Mouse (Mus musculus) neural tube, embryonic 11.5 days (tissue): ENCODE measurements around the gene Wfs1. TPM values are rescaled to one million over a fixed set of nuclear protein-coding genes. Genes with fewer than 3 reads are reported as not detected.
"Not testable (repeated sequence)": the region's sequence is repeated elsewhere in the genome, so short reads cannot be mapped to it uniquely, and the experiment has no call there.

Source experiments
- ATAC-seq: fragments of 200-750 bp; cut with Nextera tagmentation; 2 replicates; pipeline ENCODE4 v1.8.0; 2017; ENCODE audit warnings: moderate number of reproducible peaks, mild to moderate bottlenecking, moderate TSS enrichment, moderate library complexity; ENCODE audit not compliant: insufficient read depth, low FRiP score, low TSS enrichment
- DNase-seq: peaks from one replicate; pipeline ENCODE4 v3.0.0-alpha.2; 2015; ENCODE audit warnings: low spot score
- H3K27ac ChIP-seq: fragments of 300-500 bp; sonication (generic); 2 replicates; pipeline ENCODE4 v1.5.1; 2014; ENCODE audit warnings: low read depth, mild to moderate bottlenecking, low read length
- H3K27me3 ChIP-seq: fragments of 300-500 bp; sonication (generic); 2 replicates; pipeline ENCODE4 v1.6.1; 2014; ENCODE audit warnings: mild to moderate bottlenecking, low read length, mixed read lengths; ENCODE audit not compliant: control insufficient read depth, insufficient read depth
- H3K36me3 ChIP-seq: fragments of 300-500 bp; sonication (generic); 2 replicates; pipeline ENCODE4 v1.6.1; 2014; ENCODE audit warnings: mild to moderate bottlenecking, low read length, moderate library complexity, mixed read lengths; ENCODE audit not compliant: control insufficient read depth, insufficient read depth
- H3K4me1 ChIP-seq: fragments of 300-500 bp; sonication (generic); 2 replicates; pipeline ENCODE4 v1.6.1; 2014; ENCODE audit warnings: low read length, mixed read lengths; ENCODE audit not compliant: control insufficient read depth, insufficient read depth
- H3K4me2 ChIP-seq: fragments of 300-500 bp; sonication (generic); 2 replicates; pipeline ENCODE4 v1.6.1; 2014; ENCODE audit warnings: low read depth, mild to moderate bottlenecking, moderate library complexity
- H3K4me3 ChIP-seq: fragments of 300-500 bp; sonication (generic); 2 replicates; pipeline ENCODE4 v1.5.1; 2014; ENCODE audit warnings: low read depth, low read length
- H3K9ac ChIP-seq: fragments of 300-500 bp; sonication (generic); 2 replicates; pipeline ENCODE4 v1.6.1; 2014; ENCODE audit warnings: mild to moderate bottlenecking, low read length
- H3K9me3 ChIP-seq: fragments of 300-500 bp; sonication (generic); 2 replicates; pipeline ENCODE4 v1.6.1; 2016; ENCODE audit warnings: low read length; ENCODE audit not compliant: control insufficient read depth
- WGBS: fragments of 180-500 bp; shearing (Covaris S2); extraction: QIAGEN DNeasy Blood & Tissue Kit; methylation state at CpG from one replicate; pipeline ENCODE4 v1.1.7; 2014; 5-methylcytosine and 5-hydroxymethylcytosine counted together
- polyA plus RNA-seq: library from polyadenylated mRNA; unstranded; fragments of >200 nt; fragmentation: Nextera tagmentation; extraction: Ambion mirVana; gene quantifications from 2 replicates; pipeline ENCODE4 v1.2.1, GENCODE M21; 2014

Wfs1 gene
- polyA plus RNA-seq, 1 experiment from 2014 or later: 8.9 TPM

DNA sequence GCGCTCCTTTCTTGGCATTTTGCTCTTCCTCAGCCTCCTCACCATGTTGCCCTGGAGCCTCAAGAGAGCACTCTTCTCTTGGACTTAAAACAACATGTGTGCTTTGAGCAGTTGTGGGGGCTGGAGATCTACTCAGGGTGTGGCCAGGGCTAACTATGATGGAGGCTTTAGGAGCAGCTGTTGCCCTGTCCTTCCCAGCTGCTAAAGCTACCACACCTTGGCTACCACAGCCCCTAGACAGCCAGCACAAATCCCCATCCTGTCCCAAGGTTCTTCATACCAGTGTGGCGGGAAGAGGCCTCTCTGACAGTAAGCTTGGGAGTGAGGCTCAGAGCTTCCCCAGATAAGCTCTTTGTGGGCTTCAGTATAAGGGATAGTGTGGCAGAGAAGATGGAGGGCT lies 43.3 kb downstream of the Wfs1 start:
- H3K9ac ChIP-seq: no peak overlapping the region
- no peak overlapping the region for H3K27ac ChIP-seq

DNA sequence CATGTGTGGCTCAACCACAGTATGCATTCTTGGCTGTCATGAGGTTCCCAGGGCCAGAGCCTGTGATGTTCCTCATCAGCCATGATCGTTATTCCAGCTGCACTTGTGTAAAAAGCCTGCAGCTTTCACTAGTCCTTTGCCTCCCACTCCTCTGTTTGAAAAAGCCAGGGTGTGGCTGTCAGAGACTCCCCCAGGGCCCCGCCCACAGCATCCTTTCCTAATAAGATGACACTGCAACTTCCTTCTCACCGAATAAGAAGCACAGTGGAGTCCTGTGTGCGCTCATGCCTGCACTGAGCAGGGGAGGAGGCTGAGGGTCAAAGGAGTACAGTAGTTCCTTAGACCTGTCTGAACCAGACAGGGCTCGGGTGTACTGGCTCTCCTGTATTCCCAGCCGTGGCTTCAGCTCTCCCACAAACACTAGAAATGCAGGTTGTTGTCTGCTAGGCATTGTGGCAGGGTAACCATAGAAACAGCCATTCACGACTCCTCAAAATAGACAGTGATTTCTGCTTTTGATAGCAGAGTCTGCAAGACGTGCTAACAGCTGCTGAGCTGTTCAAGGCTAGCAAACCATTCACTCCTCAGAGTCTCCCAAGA lies 43.8 kb downstream of the Wfs1 start:
- H3K27me3 ChIP-seq: no peaks in the 10 kb centered on the region
- DNase-seq (no peak), ATAC-seq (no peak)
- H3K4me2 ChIP-seq: no peak overlapping the region
- no peak overlapping the region for H3K4me3 ChIP-seq
- H3K36me3 ChIP-seq: no peaks in the 10 kb centered on the region
- H3K4me1 ChIP-seq: 0 out of 2 replicates have a peak, but pooled peaks cover 2% of the 10 kb centered on the region
- H3K9ac ChIP-seq: no peak overlapping the region
- H3K27ac ChIP-seq: no peak overlapping the region
- no peaks in the 10 kb centered on the region for H3K9me3 ChIP-seq
- 52% methylated on average over 8 of the region's 8 CpGs for WGBS

More for the DNA sequence above, 43.3 kb downstream of the Wfs1 start:
- no peak for ATAC-seq
- Histone ChIP-seq H3K36me3 (no peaks in the 10 kb centered on the region), H3K9me3 (no peaks in the 10 kb centered on the region), H3K4me3 (no peak overlapping the region), H3K27me3 (no peaks in the 10 kb centered on the region), H3K4me2 (no peak overlapping the region), H3K4me1 (0 out of 2 replicates have a peak, but pooled peaks cover 2% of the 10 kb centered on the region)
- WGBS: 81% methylated on average over 2 of the region's 2 CpGs
- no peak for DNase-seq

DNA sequence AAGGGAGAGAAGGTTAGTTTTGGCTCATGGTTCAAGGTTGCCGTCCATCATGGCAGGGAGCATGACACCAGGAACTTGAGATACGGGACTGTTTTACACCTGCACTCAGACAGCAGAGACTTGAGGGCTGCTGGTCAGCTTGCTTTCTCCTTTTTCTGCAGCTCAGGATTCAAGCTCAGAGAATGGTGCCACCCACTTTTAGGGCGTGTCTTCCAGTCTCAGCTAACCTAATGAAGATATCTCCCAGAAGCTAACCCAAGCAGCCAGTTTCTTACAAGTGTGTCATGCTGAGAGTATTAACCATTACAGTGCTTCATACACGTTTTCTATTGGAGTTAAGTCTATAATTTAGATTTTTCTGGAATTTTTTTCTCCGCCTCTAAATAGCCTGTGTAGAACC lies 44.5 kb downstream of the Wfs1 start:
- Histone ChIP-seq H3K36me3 (no peaks in the 10 kb centered on the region), H3K9me3 (no peaks in the 10 kb centered on the region), H3K27me3 (no peaks in the 10 kb centered on the region), H3K27ac (no peak overlapping the region), H3K4me3 (no peak overlapping the region), H3K9ac (no peak overlapping the region), H3K4me2 (no peak overlapping the region), H3K4me1 (0 out of 2 replicates have a peak, but pooled peaks cover 2% of the 10 kb centered on the region)
- DNase-seq: no peak
- 63% methylated on average over 5 of the region's 5 CpGs for WGBS
- ATAC-seq: no peak

- WGBS: 87% methylated on average over 2 of the region's 2 CpGs
- H3K27ac ChIP-seq: no peak overlapping the region
- no peak overlapping the region for H3K9ac ChIP-seq
- H3K4me1 ChIP-seq: 0 out of 2 replicates have a peak, but pooled peaks cover 2% of the 10 kb centered on the region
- H3K4me2 ChIP-seq: no peak overlapping the region
- H3K9me3 ChIP-seq: no peaks in the 10 kb centered on the region
- H3K27me3 ChIP-seq: no peaks in the 10 kb centered on the region
- no peak for ATAC-seq
- DNase-seq: no peak
- no peaks in the 10 kb centered on the region for H3K36me3 ChIP-seq
- H3K4me3 ChIP-seq: no peak overlapping the region
Observed at GRCm38 (mm10) chr5:36942446-36942845, 46.6 kb downstream of the Wfs1 start.

GRCm38 (mm10) chr5:36938991-36939390 lies 50.0 kb downstream of the Wfs1 start:
- not testable (repeated sequence) for H3K9ac ChIP-seq, H3K4me3 ChIP-seq, DNase-seq, H3K4me2 ChIP-seq, H3K27me3 ChIP-seq, ATAC-seq, H3K4me1 ChIP-seq, H3K9me3 ChIP-seq, H3K27ac ChIP-seq, H3K36me3 ChIP-seq
- 82% methylated on average over 2 of the region's 2 CpGs for WGBS

DNA sequence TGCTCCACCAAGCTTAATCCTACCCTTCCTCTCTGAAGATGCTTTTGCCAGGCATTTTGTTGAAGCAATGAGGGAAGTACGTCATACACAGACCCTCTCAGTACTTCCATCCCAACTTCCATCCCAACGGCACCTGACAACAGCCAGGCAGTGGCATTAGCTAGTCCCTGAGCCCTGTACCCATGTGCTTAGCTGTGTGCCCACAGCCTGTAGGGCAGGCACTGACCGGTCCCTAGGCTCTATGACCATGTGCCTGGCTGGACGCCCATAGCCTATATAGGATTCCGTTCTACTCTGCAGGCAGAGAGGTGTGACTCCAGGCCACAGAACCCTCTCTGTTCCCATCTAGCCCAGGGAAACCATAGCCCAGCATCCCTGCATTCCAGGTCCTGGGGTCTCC lies 51.0 kb downstream of the Wfs1 start:
- Histone ChIP-seq H3K4me3 (no peak overlapping the region), H3K4me2 (no peak overlapping the region), H3K9me3 (no peaks in the 10 kb centered on the region), H3K36me3 (no peaks in the 10 kb centered on the region), H3K9ac (no peak overlapping the region), H3K27me3 (no peaks in the 10 kb centered on the region), H3K4me1 (no peaks in the 10 kb centered on the region), H3K27ac (no peak overlapping the region)
- DNase-seq (no peak), ATAC-seq (no peak)
- 93% methylated on average over 5 of the region's 5 CpGs for WGBS

DNA sequence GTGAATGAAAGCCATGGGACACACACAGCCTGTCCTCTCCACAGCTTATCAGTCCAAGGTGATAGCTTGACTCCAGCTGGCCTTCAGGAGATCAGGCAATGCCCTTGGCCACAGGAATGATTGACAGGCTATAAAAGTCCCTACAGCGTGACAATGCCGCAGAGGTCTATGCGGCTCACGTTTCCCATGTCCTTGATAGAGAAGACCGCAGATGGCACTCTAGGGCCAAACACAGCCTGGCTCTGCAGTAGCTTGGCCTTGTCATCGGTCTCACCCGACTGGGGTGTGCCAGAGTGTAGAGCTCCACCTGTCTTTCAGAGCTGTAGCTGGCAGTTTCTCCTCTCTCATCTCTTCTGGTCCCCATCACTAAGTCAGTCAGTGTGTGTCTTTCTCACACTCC lies 52.5 kb downstream of the Wfs1 start:
- Histone ChIP-seq H3K9me3 (no peaks in the 10 kb centered on the region), H3K4me1 (no peaks in the 10 kb centered on the region), H3K9ac (no peak overlapping the region), H3K4me2 (no peak overlapping the region), H3K27ac (no peak overlapping the region), H3K27me3 (no peaks in the 10 kb centered on the region), H3K4me3 (no peak overlapping the region), H3K36me3 (no peaks in the 10 kb centered on the region)
- DNase-seq: no peak
- no peak for ATAC-seq
- WGBS: 74% methylated on average over 7 of the region's 7 CpGs

DNA sequence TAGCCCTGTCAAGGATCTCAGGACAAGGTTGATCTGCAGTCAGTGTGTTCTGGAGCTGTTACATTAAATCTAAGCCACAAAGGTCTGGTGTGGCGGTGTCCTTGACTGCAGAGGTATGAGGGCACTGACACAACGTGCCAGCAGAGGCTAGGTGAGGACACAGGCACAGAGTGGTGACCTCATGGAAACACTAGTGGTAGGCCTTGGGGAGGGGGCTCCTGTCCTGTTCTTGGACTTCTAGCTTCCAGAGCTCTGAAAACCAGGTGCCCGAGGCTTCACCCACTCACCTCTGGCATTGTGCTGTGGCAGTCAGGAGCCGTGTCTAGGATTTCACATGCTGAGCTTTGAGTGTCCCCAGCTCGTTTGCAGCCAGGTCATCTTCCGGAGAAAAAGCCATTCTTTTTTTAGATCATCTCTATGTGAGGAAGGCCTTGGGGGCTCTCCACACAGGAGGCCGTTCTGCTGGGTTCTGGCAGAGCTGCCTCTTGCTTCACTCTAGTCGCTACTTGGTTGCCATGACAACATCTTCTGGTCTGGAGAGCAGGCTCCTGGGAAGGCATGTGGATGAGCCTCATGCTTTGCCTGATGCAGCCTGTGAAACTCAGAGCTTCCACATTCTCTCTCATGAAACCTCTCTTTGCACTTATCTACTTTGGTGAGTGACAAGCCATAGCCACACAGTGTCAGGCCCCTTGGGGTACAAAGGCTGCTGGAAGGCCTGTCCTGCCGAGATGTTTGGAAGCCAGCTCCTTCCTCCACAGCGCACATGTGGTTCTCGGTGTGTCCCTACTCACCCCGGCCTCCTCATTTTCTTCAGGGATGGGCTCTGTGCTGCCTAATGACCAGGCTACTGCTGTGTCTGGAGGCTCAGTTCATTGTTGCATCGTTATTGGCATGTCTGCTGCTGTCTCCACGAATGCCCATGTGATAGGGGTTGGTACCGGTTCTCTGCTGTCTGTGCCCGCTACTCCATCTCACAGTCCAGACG lies 53.2 kb downstream of the Wfs1 start:
- no peak for ATAC-seq
- Histone ChIP-seq H3K4me2 (no peak overlapping the region), H3K4me3 (no peak overlapping the region), H3K9ac (no peak overlapping the region), H3K4me1 (no peaks in the 10 kb centered on the region), H3K36me3 (no peaks in the 10 kb centered on the region), H3K9me3 (no peaks in the 10 kb centered on the region), H3K27ac (no peak overlapping the region), H3K27me3 (no peaks in the 10 kb centered on the region)
- no peak for DNase-seq
- WGBS: 68% methylated on average over 17 of the region's 17 CpGs
